Mouse (Mus musculus): Measurements from ENCODE around the gene Plcg2. TPM values are rescaled to one million over a fixed set of nuclear protein-coding genes. Genes with fewer than 3 reads are reported as not detected.
A peak's percentile ranks its signal among the peaks of the same experiment; 100 is the strongest.

Gene Plcg2
- polyA plus RNA-seq, 2 experiments = 3.2 to 3.6 TPM

DNA sequence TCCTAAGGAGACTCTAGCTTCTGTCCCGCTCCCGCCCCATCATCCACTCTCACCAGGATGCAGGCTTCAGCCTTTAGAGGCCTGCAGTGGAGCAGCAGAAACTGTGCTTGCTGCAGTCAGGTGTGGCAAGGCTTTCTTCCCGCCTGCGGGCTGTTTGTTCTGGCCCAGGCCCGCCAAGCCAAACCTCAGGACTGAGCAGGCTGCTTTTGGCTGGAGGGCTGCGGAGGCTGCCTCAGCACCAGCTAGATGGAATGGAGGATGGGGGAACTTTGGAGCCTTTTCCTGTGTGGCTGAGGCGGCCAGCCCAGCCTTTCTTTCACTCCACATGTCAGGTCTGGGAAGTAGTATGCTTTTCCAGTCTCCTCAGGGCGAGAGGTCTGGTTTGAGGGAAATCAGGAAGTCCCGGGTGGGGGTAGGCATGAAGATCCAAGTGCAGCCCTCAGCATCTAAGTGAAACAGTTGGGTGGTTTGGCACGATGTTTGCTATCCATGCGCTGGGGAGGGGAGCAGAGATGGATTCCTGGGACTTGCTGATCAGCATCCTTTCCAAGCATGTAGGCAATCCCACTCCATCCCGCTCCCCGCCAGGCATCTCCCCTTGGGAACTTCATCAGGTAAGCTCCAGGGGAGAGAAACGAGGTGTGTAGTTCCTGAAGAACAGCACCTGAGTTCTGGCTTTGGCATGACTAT, 18.9 kb downstream of the Plcg2 start:
- H3K27ac ChIP-seq (replicated peaks; ENCODE audit: low read depth, low read length) = 0 out of 2 replicates have a peak overlapping the region, but pooled peaks have one; percentile 22
- no peak for TF ChIP-seq POLR2A (IDR thresholded peaks at IDR 0.05; ENCODE audit: borderline replicate concordance, extremely low read depth, insufficient read depth, insufficient read length)
- ATAC-seq (ENCODE audit: low FRiP score, low read depth) (peak; percentile 50), DNase-seq (ENCODE audit: low spot score) (peak; percentile 49)
- H3K4me2 ChIP-seq (replicated peaks; ENCODE audit: low read depth, low read length, severe bottlenecking) = no peak overlapping the region
- H3K4me1 ChIP-seq (ENCODE audit: control insufficient read depth, insufficient read depth, low read length) = no peaks in the 10 kb centered on the region
- H3K4me3 ChIP-seq (replicated peaks; ENCODE audit: low read length) = no peak overlapping the region
- H3K27me3 ChIP-seq (ENCODE audit: control insufficient read depth, insufficient read depth, low read length) = no peaks in the 10 kb centered on the region
- no peak overlapping the region for H3K9ac ChIP-seq (ENCODE audit: low read depth, low read length, severe bottlenecking)
- WGBS = 59% methylated on average over 14 of the region's 14 CpGs
- no peaks in the 10 kb centered on the region for H3K36me3 ChIP-seq (ENCODE audit: control insufficient read depth, insufficient read depth, low read length)
- H3K9me3 ChIP-seq (ENCODE audit: control insufficient read depth, low read length) = no peaks in the 10 kb centered on the region

DNA sequence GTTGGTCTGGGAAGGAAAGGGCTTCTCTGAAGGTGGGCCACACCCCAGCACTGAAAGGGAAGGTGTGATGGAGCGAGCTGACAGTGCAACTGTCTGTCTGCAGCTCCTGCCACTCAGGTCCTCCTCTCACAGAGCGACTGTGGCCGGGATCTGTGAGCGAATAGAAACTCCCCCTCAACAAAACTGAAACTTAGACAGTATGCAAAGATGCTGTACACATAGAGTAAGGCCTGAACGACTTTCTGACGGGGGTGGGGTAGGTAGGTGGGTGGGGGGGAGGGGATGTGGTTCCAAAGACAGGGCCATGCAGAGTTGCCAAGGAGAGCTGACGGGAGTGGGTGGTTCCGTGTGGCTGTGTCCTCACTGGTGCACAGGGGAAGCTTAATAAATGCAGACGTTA, 19.8 kb downstream of the Plcg2 start:
- ATAC-seq (ENCODE audit: low FRiP score, low read depth) = no peak

DNA sequence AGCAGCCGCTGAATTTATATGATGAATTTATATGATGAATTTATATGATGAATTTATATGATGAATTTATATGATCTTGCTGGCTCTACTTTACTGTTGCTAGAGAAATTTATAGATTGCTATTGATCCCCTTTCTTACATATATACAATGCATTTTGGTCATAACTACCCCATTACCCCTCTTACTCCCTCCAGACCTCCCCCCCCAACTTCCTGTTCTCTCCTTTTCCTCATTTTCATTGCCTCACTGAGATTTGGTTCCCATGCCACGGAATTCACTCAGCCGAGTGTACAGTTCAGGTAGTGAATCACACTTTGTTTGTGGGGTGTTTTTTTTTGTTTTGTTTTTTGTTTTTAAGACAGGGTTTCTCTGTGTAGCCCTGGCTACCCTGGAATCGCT, 20.8 kb downstream of the Plcg2 start:
- Histone ChIP-seq H3K27me3 (ENCODE audit: control insufficient read depth, insufficient read depth, low read length) (no peaks in the 10 kb centered on the region), H3K9me3 (ENCODE audit: control insufficient read depth, low read length) (no peaks in the 10 kb centered on the region), H3K9ac (ENCODE audit: low read depth, low read length, severe bottlenecking) (no peak overlapping the region), H3K27ac (replicated peaks; ENCODE audit: low read depth, low read length) (no peak overlapping the region), H3K4me3 (replicated peaks; ENCODE audit: low read length) (no peak overlapping the region), H3K4me1 (ENCODE audit: control insufficient read depth, insufficient read depth, low read length) (no peaks in the 10 kb centered on the region), H3K4me2 (replicated peaks; ENCODE audit: low read depth, low read length, severe bottlenecking) (no peak overlapping the region), H3K36me3 (ENCODE audit: control insufficient read depth, insufficient read depth, low read length) (no peaks in the 10 kb centered on the region)
- whole genome bisulfite sequencing = 58% methylated on average over 4 of the region's 4 CpGs
- DNase-seq (ENCODE audit: low spot score) (no peak), ATAC-seq (ENCODE audit: low FRiP score, low read depth) (no peak)
- TF ChIP-seq POLR2A (IDR thresholded peaks at IDR 0.05; ENCODE audit: borderline replicate concordance, extremely low read depth, insufficient read depth, insufficient read length) = no peak

More for the DNA sequence above, 19.8 kb downstream of the Plcg2 start:
- no peak overlapping the region for H3K9ac ChIP-seq (ENCODE audit: low read depth, low read length, severe bottlenecking)
- no peaks in the 10 kb centered on the region for H3K9me3 ChIP-seq (ENCODE audit: control insufficient read depth, low read length)
- no peak overlapping the region for H3K4me2 ChIP-seq (replicated peaks; ENCODE audit: low read depth, low read length, severe bottlenecking)
- WGBS = 82% methylated on average over 9 of the region's 9 CpGs
- H3K27me3 ChIP-seq (ENCODE audit: control insufficient read depth, insufficient read depth, low read length) = no peaks in the 10 kb centered on the region
- H3K4me1 ChIP-seq (ENCODE audit: control insufficient read depth, insufficient read depth, low read length) = no peaks in the 10 kb centered on the region
- no peak overlapping the region for H3K4me3 ChIP-seq (replicated peaks; ENCODE audit: low read length)
- no peak for TF ChIP-seq POLR2A (IDR thresholded peaks at IDR 0.05; ENCODE audit: borderline replicate concordance, extremely low read depth, insufficient read depth, insufficient read length)
- H3K27ac ChIP-seq (replicated peaks; ENCODE audit: low read depth, low read length) = no peak overlapping the region
- DNase-seq (ENCODE audit: low spot score) = no peak
- no peaks in the 10 kb centered on the region for H3K36me3 ChIP-seq (ENCODE audit: control insufficient read depth, insufficient read depth, low read length)

DNA sequence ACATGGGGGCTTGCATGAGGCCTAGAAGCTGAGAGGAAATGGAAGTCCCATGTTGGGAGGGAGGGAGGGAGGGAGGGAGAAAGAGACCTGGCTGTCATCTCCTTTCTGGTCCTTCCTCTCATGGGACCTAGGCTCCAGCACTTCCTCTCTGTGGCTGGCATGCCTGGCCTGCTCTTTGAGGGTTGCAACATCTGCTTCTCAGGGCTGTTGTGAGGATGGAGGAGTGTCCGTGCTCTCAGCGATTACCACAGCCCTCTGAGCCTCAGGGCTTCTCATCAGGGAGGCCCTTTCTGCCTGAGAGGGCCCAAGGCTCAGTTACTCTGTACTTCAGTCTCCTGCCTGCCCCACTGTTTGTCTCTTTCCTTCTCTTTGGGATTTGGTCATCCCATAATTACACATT, 28.1 kb downstream of the Plcg2 start:
- H3K4me2 ChIP-seq (replicated peaks; ENCODE audit: low read depth, low read length, severe bottlenecking) = no peak overlapping the region
- ATAC-seq (ENCODE audit: low FRiP score, low read depth) (no peak), DNase-seq (ENCODE audit: low spot score) (no peak)
- H3K4me1 ChIP-seq (ENCODE audit: control insufficient read depth, insufficient read depth, low read length) = no peaks in the 10 kb centered on the region
- H3K27me3 ChIP-seq (ENCODE audit: control insufficient read depth, insufficient read depth, low read length) = no peaks in the 10 kb centered on the region
- no peak overlapping the region for H3K4me3 ChIP-seq (replicated peaks; ENCODE audit: low read length)
- no peaks in the 10 kb centered on the region for H3K36me3 ChIP-seq (ENCODE audit: control insufficient read depth, insufficient read depth, low read length)
- 4% methylated on average over 2 of the region's 2 CpGs for WGBS
- no peak for TF ChIP-seq POLR2A (IDR thresholded peaks at IDR 0.05; ENCODE audit: borderline replicate concordance, extremely low read depth, insufficient read depth, insufficient read length)
- H3K9ac ChIP-seq (ENCODE audit: low read depth, low read length, severe bottlenecking) = no peak overlapping the region
- no peaks in the 10 kb centered on the region for H3K9me3 ChIP-seq (ENCODE audit: control insufficient read depth, low read length)
- no peak overlapping the region for H3K27ac ChIP-seq (replicated peaks; ENCODE audit: low read depth, low read length)

DNA sequence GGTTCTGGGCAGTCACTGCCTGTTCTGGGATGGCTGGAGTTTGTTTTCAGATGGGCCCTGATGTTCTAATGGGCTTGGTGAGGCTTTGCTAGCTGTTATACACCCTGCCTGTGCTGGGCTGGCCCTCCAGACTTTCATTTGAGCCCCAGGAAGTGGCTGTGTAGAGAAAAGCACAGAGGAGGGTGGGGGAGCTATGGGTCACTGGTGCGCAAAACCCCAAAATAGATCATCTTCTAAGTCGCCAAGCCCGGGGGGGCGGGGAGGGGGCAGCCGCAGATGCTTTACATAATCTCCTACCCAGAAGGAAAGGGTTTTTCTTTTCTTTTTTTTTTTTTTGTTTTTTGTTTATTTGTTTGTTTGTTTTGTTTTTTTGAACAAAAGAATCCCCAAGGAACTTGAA, 29.9 kb downstream of the Plcg2 start:
- ATAC-seq (ENCODE audit: low FRiP score, low read depth) = no peak
- no peak overlapping the region for H3K27ac ChIP-seq (replicated peaks; ENCODE audit: low read depth, low read length)
- H3K4me1 ChIP-seq (ENCODE audit: control insufficient read depth, insufficient read depth, low read length) = no peaks in the 10 kb centered on the region
- no peak for DNase-seq (ENCODE audit: low spot score)
- no peaks in the 10 kb centered on the region for H3K9me3 ChIP-seq (ENCODE audit: control insufficient read depth, low read length)
- H3K4me2 ChIP-seq (replicated peaks; ENCODE audit: low read depth, low read length, severe bottlenecking) = no peak overlapping the region
- H3K27me3 ChIP-seq (ENCODE audit: control insufficient read depth, insufficient read depth, low read length) = no peaks in the 10 kb centered on the region
- TF ChIP-seq POLR2A (IDR thresholded peaks at IDR 0.05; ENCODE audit: borderline replicate concordance, extremely low read depth, insufficient read depth, insufficient read length) = no peak
- 88% methylated on average over 5 of the region's 5 CpGs for WGBS
- H3K4me3 ChIP-seq (replicated peaks; ENCODE audit: low read length) = no peak overlapping the region
- H3K36me3 ChIP-seq (ENCODE audit: control insufficient read depth, insufficient read depth, low read length) = no peaks in the 10 kb centered on the region
- H3K9ac ChIP-seq (ENCODE audit: low read depth, low read length, severe bottlenecking) = no peak overlapping the region
